Mouse (Mus musculus) liver, postnatal 0 days (tissue): ENCODE results near the gene Insl6.

Experiments used
- CTCF ChIP-seq: sonication (generic); IDR thresholded peaks from 2 replicates; pipeline ENCODE4 v1.5.1; 2016; ENCODE audit warnings: antibody characterized with exemption, low read depth
- EP300 ChIP-seq: IDR thresholded peaks from 2 replicates; pipeline ENCODE4 v1.6.1; 2016; ENCODE audit warnings: antibody characterized with exemption, low read depth, mild to moderate bottlenecking

- TF ChIP-seq CTCF = no peak
- no peak for TF ChIP-seq EP300
Measured at GRCm38 (mm10) chr19:29302119-29302518, 23.0 kb downstream of the Insl6 start.
